Mouse (Mus musculus): Measurements from ENCODE around the gene Htr5a.

Gene Htr5a
- long read RNA-seq, experiment 1 = 0 reads
- long read RNA-seq, experiment 2 = 0 reads

DNA sequence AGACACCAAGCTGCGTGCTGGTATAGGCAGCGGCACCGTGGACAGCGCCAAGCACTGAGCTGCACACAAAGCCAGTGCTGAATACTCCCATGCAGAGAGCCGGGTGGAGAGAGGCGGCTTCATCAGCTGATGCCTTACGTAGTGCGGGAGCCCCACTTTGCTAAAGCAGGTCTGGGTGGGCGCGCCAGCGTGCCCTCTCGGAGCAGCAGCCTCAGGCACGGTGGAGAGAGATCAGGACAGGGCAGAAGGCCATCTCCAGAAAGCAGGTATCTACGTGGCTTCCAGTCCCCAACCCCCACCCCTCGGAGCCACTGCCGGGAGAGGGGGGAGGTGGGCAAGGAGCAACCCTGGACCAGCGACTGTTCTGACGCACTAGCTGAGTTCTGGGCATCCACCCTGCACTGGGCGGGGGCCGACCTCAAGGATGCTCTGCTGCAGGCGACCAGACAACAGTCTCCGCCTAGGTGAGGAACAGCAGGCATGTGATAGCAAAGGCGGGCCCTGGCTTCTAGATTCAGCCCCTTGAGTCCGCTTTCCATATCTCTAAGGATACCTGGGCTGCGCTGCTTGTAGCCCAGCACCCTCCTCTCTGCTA, at the start of gene Htr5a:
Htr5a (plus strand) TSS at position 449 of the 595 bp plus-strand sequence.
- intact Hi-C loops (cut with DNase I) = no loop called here

- intact Hi-C loops (cut with DNase I) = loop anchor here (10.0 kb wide), 1 partner anchor 303 kb away; no protein-coding TSS in a partner anchor
Measured at GRCm38 (mm10) chr5:27792173-27792470, 49.8 kb upstream of the Htr5a start.

GRCm38 (mm10) chr5:27792531-27793205, 49.3 kb upstream of the Htr5a start:
- intact Hi-C loops (cut with DNase I) = loop anchor here (10.0 kb wide), 1 partner anchor 302 kb away; no protein-coding TSS in a partner anchor

DNA sequence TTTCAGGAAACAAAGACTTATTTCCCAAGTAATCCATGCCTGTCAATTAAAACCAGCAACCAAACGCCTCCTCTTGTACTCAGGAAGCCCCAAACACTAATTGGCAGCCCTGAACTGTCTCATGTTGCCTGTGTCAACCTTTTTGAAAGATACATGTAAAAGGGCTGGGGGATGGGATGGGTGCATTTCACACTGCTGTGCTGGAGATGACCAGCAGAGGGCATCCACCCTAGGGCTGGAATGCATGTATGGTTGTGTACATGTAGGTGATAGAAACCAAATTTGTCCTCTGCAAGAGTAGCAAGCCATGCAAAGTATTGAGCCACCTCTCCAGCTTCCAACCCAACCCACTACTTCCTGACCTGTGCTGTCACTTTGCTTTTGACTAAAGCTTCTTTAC, 48.0 kb upstream of the Htr5a start:
- intact Hi-C loops (cut with DNase I) = loop anchor here (10.0 kb wide), 1 partner anchor 301 kb away; no protein-coding TSS in a partner anchor

DNA sequence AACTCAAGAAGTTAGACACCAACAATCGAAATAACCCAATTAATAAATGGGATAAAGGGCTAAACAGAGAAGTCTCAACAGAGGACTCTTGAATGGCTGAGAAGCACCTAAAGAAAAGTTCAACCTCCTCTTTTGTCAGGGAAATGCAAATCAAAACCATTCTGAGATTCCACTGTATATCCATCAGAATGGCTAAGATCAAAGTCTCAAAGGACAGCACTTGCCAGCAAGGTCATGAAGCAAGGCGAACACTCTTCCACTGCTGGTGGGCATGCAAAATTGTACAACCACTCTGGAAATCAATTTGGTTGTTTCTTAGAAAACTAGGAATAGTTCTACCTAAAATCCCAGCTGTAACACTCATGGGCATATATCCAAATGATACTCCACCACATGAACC, 27.7 kb upstream of the Htr5a start:
- intact Hi-C loops (cut with DNase I) = no loop called here

DNA sequence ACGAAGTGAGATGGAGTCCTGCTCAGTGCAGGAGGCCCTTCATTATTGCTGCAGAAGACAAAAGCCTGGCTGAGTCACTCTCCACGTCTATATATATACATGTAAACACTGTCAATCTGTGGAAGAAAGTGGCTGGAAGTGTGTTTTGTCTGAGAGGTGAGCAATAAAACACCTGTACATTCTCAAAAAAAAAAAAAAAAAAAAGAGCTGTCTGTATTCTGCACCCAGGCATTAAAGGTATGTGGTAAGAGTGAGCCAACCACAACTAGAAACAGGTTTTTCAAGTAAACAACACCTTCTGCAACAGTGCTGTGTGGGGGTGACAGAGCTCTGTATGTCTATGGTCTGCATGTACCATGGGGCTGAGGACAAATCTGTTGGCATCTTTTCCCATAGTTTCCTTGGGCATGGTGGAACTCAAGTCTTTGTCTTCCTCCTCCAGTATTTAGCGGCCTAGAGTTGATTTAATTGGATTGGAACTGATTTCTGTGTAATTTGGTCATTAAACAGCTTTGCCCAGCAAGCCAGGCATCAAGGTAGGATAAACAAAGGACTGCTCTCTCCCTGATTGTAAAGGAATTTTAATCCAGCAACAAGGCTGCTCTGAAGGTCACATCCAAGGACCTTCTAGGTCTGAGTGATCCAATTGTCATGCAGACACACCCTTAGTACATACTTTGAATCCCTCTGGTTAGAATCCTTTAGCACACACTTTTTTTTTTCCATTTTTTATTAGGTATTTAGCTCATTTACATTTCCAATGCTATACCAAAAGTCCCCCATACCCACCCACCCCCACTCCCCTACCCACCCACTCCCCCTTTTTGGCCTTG, 22.9 kb upstream of the Htr5a start:
- intact Hi-C loops (cut with DNase I) = no loop called here

DNA sequence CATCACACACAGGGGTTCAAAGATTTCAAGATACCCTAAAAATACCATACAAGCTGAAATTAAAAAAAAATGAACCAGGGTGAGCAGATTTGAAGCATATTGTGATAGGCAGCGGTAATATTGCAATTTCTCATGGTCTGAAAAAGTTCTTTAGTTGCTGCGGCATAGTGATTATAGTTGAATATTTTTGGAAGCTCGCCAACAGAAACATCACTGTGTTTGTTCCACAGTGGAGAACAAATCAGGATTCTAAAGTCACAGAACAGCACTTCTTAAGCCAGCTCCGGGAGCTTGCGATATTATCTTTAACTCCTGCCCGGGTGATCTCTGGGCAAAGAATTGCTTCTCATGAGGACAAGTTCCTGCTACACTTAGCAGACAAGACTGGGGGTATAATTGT, 20.8 kb upstream of the Htr5a start:
- intact Hi-C loops (cut with DNase I) = no loop called here

DNA sequence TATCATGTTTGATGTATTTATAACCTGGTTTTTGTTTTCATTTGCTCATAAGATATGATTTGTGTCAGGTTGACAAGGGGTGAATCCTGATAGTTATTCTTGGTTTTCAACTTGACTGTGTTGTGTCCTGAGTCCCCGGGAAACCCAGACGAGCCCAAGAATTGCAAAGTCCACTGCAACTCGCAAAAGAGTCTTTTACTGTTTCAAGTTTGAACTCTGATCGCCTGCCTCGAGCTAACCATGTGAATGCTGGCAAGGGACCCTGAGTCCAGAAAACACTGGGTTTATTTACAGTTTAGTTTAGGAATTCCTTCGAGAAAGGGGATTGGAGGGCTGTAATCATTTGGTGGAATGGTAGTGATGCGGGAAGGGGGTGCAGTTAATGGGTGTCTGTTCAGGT, 14.0 kb upstream of the Htr5a start:
- intact Hi-C loops (cut with DNase I) = no loop called here

DNA sequence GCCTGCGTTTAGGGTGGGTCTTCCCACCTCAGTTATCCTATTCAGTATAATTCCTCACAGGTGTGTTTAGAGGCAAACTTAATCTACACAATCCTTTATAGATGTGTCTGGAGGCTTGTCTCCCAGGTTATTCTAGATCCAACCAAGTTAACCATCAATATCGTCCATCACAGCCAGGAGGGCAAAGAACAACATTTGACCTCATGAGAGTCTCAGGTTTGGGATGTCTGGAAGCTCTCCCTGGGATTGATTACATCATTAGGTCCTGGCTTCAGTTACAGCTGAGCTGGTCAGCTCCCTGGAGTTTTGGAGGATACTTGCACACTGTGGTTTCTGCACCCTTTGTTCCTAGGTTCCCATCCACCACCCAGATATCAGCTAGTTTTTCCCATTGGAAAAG, 6.9 kb upstream of the Htr5a start:
- intact Hi-C loops (cut with DNase I) = no loop called here

- intact Hi-C loops (cut with DNase I) = no loop called here
Measured at GRCm38 (mm10) chr5:27838061-27838460, 3.9 kb upstream of the Htr5a start.

GRCm38 (mm10) chr5:27842671-27843320, 847 bp downstream of the Htr5a start:
- intact Hi-C loops (cut with DNase I) = no loop called here

GRCm38 (mm10) chr5:27846979-27847378, 5.0 kb downstream of the Htr5a start:
- intact Hi-C loops (cut with DNase I) = no loop called here

- intact Hi-C loops (cut with DNase I) = loop anchor here (2.0 kb wide), 1 partner anchor 241 kb away; no protein-coding TSS in a partner anchor
Measured at GRCm38 (mm10) chr5:27854290-27854689, 12.3 kb downstream of the Htr5a start.

DNA sequence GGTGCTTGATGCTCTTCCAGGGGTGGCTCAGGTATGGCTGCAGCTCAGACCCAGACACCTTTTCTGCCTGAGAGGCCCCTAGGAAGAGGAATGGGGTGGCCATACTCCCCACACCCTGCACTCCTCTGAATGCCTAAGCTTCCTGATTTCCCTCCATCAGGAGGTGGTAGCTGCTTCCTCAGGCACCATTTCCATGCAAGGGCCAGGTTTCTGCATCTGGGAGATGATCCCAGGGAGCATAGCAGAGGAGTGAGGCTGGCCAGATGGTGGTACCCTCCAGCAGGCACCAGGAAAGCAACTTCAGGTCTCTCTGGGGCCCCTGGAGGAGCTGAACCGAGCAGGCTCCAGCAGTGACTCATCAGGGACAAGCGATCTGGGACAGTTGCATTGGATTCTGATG, 13.8 kb downstream of the Htr5a start:
- intact Hi-C loops (cut with DNase I) = loop anchor here (2.0 kb wide), 1 partner anchor 239 kb away; no protein-coding TSS in a partner anchor

GRCm38 (mm10) chr5:27873240-27874082, 31.5 kb downstream of the Htr5a start:
- intact Hi-C loops (cut with DNase I) = no loop called here

DNA sequence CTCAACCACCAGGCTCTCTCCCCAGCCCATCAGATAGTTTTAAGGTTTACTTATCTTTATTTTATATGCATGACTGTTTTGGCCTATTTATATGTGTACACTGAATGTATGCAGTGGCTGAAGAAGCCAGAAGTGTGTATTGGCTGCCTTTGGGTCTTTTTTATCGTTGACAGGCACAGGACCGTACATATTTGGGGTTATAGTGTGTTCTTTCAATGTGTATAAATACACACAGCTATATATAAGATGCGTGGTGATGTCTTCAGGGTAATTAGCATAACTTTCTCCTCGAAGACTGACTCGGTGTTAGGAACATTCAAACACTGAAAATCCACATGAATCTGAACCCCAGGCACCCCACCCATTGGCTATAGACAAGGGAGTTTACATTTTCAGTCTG, 32.3 kb downstream of the Htr5a start:
- intact Hi-C loops (cut with DNase I) = no loop called here

DNA sequence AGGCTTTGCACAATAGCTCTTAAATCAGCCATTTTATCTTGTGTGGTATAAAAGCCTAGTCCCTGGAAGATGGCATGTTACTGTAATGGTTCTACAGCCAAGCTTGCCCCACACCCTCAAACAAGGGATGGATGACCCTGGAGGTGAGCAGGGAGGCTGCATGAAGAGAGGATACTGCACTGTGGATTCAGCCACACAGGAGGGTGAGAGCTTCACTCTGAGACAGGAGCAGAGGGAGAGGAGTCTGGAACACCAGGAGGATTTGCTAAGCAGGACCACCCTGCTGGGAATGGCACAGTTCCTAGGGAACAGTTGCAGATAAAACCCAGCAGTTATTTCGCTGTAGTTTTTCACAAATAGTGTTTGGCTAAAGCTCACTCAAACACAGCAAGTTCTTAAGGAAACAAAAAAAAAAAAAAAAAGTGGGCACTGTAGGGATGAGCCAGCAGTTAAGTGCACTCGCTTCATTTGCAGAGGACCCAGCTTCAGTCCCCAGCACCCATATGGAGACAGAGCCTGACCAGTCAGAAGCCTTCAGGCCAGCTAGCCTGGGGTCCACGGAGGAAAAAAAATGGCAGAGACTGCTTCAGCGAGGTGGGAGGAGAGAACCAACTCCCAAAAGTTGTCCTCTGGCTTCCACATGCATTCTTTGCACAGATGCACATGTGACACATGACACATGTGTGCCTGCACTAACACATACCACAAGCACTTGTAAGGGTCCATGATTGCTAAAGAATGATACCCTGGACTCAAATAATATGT, 33.6 kb downstream of the Htr5a start:
- intact Hi-C loops (cut with DNase I) = no loop called here

DNA sequence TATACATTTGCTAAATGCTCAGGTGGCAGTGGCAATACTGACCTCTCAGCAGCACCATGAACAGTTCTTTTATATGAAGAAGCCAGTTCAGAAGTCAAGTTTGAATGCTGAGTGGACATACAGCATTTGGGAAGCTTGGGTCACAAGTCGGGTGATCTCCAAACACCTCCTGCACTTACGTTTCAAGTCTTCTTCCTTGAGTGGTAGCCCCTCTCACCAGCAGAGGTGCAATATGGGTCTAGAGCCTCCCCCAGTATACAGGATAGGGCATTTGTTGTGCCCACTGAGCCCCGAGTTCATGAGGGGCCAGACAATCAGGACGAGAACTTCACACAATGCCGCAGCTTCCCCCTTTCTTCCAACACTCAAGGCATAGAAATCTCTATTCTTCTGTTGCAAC, 36.4 kb downstream of the Htr5a start:
- intact Hi-C loops (cut with DNase I) = no loop called here

DNA sequence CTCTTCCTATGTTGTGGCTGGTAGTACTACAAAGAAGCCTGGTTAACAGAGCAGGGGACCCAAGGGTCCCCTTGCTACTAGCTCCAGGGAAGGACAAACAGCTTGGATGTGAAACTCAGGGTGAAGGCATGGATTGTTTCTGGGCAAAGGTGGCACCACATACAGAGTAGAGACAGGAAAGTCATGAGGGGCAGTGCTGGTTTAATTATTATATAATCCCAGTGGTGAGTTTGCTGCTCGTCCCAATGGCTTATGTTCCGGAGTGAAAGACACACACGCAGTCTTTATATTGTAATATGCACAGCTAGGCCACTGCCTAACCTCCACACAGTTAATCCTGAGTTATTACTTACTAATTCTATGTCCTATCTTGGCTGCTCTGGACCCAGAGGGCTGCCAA, 37.8 kb downstream of the Htr5a start:
- intact Hi-C loops (cut with DNase I) = no loop called here
